Mouse (Mus musculus) limb, embryonic 11.5 days (tissue): ENCODE measurements at regions not wholly inside any gene's neighbourhood (a gene's known extent, or its start where the extent isn't known, plus 50 kb on each side); places are given as distances from the start of the nearest gene placed in this dataset.

Source experiments
- ATAC-seq: fragments of 200-750 bp; cut with Nextera tagmentation; 2 replicates; pipeline ENCODE4 v1.8.0; 2017; ENCODE audit warnings: low read depth; ENCODE audit not compliant: insufficient number of reproducible peaks, low FRiP score, low TSS enrichment
- DNase-seq: peaks from one replicate; pipeline ENCODE4 v3.0.0-alpha.2; 2015; ENCODE audit warnings: low spot score
- H3K27ac ChIP-seq: fragments of 300-500 bp; sonication (generic); replicated peaks from 2 replicates; pipeline ENCODE4 v1.5.1; 2014; ENCODE audit warnings: low read depth, mild to moderate bottlenecking, low read length
- H3K27me3 ChIP-seq: fragments of 300-500 bp; sonication (generic); 2 replicates; pipeline ENCODE4 v1.6.1; 2014; ENCODE audit warnings: mild to moderate bottlenecking, low read length, mixed read lengths; ENCODE audit not compliant: control insufficient read depth, insufficient read depth
- H3K36me3 ChIP-seq: fragments of 300-500 bp; sonication (generic); 2 replicates; pipeline ENCODE4 v1.6.1; 2014; ENCODE audit warnings: mild to moderate bottlenecking, low read length, moderate library complexity, mixed read lengths; ENCODE audit not compliant: control insufficient read depth, insufficient read depth
- H3K4me1 ChIP-seq: fragments of 300-500 bp; sonication (generic); 2 replicates; pipeline ENCODE4 v1.6.1; 2014; ENCODE audit warnings: low read length, mixed read lengths; ENCODE audit not compliant: control insufficient read depth, insufficient read depth
- H3K4me2 ChIP-seq: fragments of 300-500 bp; sonication (generic); 2 replicates; pipeline ENCODE4 v1.6.1; 2014; ENCODE audit warnings: low read depth, mild to moderate bottlenecking, moderate library complexity; ENCODE audit not compliant: severe bottlenecking
- H3K4me3 ChIP-seq: fragments of 300-500 bp; sonication (generic); 2 replicates; pipeline ENCODE4 v1.5.1; 2014; ENCODE audit warnings: low read depth, low read length
- H3K9ac ChIP-seq: fragments of 300-500 bp; sonication (generic); 2 replicates; pipeline ENCODE4 v1.6.1; 2014; ENCODE audit warnings: mild to moderate bottlenecking, low read length
- H3K9me3 ChIP-seq: fragments of 300-500 bp; sonication (generic); 2 replicates; pipeline ENCODE4 v1.6.1; 2016; ENCODE audit warnings: low read length; ENCODE audit not compliant: control insufficient read depth
- WGBS: fragments of 180-500 bp; shearing (Covaris S2); extraction: QIAGEN DNeasy Blood & Tissue Kit; methylation state at CpG from one replicate; pipeline ENCODE4 v1.1.7; 2014; 5-methylcytosine and 5-hydroxymethylcytosine counted together

GRCm38 (mm10) chr13:97816923-97817322 is 56.5 kb upstream of the Gm10260 start:
- H3K4me3 ChIP-seq: no peak overlapping the region
- WGBS: 84% methylated on average over 3 of the region's 3 CpGs

More at GRCm38 (mm10) chr13:97816923-97817322, 56.5 kb upstream of the Gm10260 start:
- H3K27me3 ChIP-seq: no peaks in the 10 kb centered on the region
- no peaks in the 10 kb centered on the region for H3K9me3 ChIP-seq
- H3K27ac ChIP-seq: no peak overlapping the region
- H3K36me3 ChIP-seq: no peaks in the 10 kb centered on the region
- DNase-seq: no peak
- no peaks in the 10 kb centered on the region for H3K4me1 ChIP-seq
- H3K4me2 ChIP-seq: no peak overlapping the region
- H3K9ac ChIP-seq: no peak overlapping the region
- no peak for ATAC-seq
